Mouse (Mus musculus): Measurements from ENCODE around the gene Cobl. TPM values are rescaled to one million over a fixed set of nuclear protein-coding genes. Genes with fewer than 3 reads are reported as not detected.

The Cobl gene
- total RNA-seq, 2 experiments from 2014 or later = 9.1 to 16.1 TPM

DNA sequence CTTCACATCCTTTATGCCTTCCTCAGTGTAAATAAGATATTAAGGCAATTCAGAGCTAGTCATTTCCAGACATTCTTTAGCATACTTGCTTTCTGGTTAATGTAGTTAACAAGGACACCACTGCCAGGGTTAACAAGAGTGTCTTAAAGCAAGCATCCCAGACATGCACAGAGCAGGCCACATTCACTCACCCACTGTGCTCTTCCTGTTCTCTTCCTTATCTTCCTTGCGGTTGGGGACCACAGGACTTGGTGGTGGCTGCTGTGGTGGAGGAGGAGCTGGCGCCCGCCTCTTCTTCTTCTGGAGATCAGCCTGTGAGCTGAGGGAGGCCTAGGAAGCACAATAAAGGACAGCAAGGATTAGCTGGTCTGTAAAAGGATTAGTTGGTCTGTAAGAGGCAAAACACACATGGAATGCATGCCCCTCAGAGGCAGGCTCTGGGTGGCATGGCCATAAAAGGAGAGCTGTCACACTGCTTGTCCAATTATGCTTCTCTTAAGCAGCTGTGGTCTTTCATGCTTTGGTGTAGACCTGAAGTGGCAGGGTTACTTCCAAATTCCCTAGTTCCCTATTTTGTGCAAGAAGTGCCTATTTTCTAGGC lies 155.2 kb downstream of the Cobl start:
- DNase-seq = no peak

DNA sequence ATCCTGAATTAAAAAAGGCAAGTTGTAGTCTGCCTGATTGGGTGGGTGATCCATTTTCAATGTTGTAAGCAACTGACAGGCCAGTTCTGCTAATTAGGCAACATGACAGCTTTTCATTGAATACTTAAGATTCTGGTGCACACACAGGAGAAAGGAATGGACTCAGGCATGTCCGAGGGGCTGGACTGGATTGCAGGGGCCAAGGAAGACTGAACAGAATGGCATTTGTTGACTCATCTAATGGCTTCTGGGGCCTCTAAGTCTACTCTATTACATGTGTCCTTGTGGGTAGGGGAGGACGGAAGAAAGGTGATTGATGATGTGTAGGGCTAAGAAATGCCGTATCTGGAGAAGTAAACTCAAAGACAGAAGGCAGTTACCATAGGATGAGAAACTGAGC lies 159.9 kb downstream of the Cobl start:
- DNase-seq = no peak

DNA sequence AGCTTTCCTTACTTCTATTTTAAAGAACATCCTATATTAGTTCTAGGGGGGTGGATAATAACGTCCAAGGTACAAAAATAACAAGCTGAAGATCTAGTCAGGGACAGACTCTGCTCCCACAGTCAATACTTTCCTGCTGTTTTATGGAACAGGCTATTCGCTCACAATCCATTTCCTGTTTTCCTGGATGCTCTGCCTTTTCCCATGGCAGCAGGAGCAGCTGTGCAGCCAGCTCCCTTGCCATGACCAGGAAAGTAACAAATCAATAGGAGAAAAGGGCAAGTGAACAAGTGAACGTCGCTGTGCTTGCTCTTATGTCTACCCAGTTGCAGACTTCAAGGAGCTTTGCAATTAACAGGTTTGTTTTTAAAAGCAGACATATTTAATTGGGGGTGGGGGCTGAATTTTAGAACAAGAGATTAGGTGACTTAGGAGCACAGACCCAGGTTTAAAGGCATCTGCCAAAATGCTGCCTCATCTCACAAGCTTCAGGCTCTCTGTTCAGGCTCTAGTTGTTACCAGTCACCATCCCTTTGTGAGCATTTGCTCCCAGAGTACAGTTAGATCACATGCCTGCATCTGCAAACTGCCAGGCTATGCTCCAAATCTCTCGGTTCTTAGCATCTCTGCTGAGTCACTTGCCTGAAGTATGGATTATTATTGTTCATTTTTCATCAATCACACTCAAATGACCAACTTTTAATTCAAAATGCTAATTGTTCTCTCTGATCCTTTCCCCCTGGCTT lies 164.9 kb downstream of the Cobl start:
- DNase-seq = no peak

DNA sequence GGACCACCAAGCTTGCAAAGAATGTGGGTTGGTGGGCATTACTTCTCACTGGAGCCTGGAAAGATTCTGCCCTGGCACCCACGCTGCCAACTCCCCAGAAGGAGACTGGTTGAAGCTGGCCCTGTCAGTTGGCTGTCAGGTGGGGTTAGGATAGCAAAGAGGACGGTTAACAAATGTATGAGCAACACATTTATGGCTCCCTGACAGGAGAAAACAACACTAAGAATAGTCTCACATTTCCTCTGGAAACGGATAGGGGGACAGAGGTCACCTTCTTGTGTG lies 173.2 kb downstream of the Cobl start:
- no peak for DNase-seq

DNA sequence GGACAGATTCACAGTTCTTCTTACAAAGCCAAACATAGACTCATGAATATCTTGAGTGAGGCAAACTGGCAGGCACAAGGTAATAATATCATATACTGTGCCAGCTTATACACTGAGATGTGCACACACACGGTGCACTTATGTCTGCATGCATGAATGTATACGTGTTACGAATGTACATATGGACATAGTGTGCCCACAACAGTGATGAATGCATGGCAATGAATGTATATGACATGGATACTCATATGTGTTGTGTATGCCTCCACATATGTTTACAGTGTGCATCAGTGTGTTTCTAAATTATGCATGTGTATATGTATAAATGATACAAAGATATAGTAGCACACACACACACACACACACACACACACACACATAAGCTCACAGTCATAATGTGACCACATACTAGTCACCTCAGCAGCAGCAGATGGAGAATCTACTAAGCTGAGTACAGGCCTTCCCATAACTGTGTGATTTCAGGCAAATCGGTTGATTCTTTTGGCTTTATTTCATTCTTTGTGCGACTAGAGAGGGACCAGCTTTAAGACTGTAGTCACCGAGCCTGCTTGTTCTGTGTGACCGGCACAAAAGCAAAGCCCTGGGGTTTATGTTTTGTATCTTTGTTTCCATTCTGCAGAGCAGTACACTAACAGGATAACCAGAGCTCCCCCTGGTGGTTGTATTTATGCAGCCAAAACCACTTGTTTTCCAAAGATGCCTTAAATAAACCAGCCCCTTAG lies 173.7 kb downstream of the Cobl start:
- peak; percentile 77 for DNase-seq

DNA sequence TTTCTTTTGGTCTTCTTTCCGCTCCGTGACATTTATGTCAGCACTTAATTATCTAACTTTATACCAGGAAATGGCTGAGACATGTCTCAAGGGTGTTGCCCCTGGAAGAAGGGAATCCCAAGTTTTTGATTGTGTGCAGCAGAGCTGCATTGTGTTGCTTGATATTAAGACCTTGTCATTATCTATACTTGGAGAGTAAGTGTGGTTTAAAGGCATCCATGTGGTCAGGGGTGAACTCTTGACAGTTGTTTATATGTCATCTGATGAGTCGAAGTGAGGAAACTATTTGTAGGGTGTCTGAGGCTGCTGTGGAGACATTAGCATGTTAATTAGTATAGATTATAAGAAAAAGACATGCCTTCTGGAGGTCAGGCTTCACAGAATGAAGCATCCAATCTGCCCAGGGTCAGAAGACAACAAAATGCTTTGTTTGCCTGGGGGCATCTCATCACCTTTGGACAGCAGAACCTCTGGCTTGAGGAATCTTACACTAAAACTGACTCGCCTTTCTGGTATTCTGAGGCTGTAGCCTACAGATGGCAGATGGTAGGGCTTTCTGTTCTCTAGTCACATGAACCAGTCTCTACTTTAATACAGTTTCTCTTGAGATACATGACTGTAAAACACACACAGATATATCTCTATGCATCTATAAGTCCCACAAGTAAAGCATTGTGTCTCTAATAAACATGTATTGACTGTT lies 179.3 kb downstream of the Cobl start:
- DNase-seq = no peak

DNA sequence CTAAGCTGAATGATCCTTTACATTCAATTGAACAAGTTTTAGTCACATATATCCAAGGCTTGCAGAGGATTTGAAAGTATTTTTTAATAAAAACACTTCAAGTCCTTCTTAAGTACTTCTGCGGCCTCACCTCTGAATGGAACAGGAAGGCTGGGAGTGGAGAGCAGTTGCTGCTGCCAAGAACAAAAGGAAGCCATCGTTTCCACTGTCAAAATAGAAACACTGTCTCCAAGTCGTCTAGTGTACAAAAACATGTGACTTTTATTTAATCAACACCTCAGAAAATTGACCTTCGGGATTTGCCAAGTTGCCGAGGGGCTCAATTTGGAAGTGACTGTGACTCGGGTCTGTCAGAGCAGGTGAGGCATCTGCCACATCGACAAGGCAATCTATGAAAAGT lies 184.0 kb downstream of the Cobl start:
- no peak for DNase-seq

DNA sequence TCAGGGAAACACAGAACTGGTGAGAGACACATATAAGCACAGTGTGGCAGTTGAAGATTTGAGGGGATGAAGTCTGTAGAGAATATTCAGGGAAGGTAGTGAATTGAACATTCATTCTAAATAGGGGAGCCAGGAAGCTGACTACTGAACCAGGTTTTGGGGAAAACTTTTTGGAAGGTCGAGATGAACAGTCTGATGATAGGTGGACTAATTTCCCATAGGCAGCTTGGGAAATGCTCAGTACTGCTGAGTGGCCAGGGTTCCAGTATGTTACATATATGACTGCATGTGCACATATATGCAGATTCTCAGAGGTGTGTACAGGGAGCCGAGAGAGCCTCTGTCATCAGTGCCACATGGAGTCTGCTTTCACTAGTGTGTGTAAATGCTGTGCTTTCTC lies 190.5 kb downstream of the Cobl start:
- no peak for DNase-seq

DNA sequence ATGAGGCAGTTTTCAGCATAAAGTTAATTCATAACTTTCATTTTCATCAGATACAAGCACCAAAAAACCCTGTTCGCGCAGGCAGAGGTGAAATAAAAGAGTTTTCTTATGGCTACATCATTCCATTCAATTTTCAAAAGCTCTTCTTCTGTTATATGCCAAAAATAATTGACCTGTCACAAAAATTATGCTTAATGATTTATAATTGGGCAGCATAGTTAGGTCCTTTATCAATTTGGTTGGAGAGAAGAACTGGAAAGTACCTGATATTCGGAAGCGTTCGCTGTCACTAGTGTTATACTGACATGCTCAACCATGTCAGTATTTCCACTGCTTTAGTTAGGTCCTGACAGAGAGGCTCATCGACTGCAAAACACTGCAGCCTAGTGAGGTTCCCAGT lies 191.0 kb downstream of the Cobl start:
- no peak for DNase-seq

DNA sequence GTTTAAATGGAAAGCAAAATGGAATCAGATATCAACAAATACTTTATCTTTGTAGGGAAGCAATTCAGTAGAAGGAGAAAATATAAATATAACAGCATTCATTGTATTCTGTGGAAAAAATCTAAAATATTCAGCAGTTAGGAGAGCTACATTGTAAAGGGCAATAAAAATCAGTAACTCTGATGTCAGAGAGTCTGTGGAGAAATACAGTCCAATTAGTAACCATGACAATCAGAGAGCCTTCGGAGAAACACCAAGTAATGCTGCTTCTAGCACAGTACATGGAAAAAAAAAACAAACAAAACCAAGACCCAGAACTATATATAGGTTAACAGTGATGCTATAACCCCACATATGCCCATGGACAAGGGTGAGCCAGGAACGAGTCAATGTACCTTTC lies 206.3 kb downstream of the Cobl start:
- DNase-seq = no peak

DNA sequence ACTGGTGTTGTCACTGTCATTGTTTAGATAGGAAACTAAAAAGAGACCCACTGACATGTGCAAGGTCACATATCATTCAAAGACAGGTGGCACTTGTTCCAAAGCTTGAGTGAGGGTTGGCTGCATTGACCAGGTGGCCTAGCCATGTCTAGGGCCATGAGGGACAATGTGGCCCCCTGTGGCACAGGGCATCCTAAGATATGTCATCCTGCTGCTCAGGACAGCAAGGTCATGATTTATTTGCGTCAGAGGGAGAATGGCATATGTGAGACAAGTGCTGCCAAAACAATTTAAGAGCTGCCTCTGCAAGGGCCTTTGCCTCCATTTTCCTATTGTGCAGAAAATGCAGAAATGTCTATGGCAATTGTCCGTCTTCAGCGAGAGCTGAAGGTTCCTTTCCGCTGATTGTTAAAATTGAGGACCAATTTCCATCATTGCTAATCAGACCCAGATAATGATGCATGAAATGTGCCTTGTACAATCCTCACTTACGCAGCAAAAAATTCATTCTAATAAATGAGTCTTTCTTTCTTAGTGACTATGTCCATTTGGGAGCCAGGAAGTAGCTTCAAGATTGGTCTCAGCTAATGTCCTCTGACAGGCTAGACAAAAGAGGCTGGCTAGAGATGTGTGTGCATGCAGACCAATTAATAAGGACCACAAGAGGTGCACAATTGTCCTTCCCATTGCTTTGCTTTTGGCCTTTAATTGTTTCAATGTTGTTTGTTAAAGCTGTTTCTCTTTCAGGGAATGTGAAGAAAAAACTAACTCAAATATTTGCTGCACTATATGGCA lies 207.2 kb downstream of the Cobl start:
- no peak for DNase-seq

DNA sequence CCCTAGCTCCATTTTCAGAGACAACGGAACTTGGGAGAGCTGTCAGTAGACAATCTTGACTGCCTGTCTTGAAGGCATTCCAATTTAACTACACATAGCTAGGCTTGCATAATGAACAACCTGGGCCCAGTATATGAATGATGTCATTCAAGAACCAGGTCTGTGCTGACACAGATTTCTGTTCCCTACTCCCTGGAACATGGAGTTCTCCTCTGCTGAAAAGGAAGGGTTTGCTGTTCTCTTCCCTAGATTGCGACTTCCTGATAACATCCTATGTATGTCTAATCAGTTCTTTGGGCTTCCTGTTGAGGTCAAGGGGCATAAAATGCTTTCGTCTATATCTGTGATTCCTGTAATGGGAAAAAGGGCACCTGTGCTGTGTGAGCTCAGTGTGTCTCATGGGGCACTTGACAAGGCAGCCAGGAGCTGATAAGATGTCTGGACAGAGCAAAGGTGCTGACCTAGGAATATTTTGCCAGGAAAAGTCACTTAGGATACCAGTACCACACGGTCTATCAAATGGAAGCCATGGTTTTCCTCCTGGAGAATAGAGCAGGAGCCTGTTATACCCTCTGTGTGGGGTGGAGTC lies 219.3 kb downstream of the Cobl start:
- DNase-seq = no peak

DNA sequence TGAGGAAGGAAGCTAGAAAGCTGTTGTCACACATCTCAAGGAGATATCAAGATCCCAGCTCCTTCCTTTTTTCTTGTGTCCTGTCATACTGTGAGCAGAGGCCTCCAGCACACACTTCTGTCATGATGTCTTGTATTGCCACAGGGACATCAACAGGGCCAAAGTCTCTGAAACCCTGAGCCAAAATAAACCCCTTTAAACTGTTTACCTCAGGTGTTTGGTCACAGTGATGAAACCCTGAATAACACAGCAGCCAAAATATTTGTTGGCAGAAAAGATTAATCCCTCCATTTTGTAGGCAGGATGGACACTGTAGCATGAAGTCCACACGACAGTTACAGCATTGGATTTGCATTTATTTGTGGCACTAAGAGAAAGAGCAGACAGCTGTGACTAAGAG lies 228.4 kb downstream of the Cobl start:
- no peak for DNase-seq

DNA sequence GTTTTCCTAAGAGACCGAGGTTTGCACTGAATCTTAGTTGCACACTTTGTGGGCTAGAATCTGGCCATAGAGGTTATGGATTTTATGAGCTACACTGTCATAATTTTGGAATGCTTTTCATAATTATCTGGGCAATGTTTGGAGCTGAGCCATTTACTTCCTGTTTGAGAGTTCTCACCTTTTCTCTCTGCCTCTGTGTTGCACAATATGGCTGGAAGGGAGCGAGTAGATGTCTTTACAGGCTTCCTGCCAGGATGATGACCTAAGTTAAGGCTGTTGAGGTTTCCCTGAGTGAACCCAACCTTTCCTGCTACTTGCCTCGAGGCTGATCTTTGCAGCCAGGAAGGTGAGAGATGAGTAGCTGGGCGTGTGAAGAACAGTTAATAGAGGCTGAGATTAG lies 229.9 kb downstream of the Cobl start:
- no peak for DNase-seq

DNA sequence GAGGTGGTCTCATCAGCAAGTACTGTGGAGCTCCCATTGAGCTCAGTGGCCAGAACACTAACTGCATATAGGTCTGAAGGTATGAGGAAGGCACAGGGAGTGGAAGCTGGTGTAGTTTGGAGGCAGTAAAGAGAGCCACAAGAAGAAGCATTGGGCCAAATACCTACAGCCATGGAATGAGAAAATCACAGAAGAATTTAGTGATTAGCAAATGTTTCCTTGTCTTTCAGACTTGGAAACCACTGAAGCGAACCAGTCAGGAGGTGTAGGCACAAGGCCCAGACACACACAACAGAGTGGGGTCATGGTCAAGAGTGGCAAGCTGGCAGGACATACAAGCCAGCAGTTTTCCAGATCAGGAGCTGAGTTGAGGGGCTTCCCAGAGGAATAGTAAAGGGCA lies 230.6 kb downstream of the Cobl start:
- no peak for DNase-seq

DNA sequence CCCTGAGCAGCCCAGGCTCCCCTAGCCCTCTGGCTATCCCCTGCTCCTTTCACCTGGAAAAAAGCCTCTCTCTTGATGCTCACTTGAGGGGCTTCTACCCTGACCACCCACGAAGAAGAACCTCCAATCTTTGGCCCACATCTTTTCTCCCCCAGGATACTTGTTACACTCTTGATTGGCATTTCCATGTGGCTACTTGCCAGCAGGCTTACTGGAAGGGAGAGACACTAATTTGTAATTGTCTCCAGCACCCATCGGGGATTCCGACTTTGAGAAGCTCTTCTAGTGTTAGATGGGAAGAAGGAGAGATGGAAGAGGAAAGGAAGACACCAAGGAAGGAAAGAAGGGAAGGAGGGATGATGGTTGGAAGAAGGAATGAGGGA lies 232.0 kb downstream of the Cobl start:
- DNase-seq = no peak

DNA sequence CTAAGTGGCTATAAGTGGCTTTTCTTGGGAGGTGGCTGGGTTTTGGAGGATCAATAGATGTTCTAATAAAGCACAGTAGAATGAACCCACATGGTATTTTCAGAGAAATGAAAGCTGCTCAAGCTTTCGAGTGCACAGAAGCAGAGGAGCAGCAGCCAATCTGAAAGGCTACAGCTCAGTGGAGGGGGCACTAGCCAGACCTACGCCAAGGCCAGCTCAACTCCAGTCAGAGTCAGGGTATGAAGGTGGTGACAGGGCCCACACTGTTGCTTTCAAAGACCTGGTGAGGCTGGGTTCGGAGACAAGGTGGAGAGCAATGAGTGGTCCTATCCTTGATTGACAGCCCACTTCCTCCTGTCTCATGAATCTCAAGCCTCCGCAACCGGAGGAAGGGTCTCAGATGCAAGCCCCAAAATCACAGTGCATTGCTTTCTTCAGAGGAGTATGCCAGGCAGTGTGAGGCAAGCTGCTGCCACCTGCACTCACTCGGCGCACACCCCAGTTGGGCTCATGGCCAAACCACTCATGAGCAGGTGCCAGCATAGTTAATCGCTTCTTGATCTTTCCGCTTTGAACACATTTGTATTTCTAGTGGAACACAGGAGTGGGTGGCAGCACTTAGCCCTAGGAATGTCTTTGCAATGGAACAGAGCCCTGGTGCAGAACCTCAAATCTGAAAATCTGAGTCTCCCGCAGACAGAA lies 232.6 kb downstream of the Cobl start:
- peak; percentile 45 for DNase-seq

DNA sequence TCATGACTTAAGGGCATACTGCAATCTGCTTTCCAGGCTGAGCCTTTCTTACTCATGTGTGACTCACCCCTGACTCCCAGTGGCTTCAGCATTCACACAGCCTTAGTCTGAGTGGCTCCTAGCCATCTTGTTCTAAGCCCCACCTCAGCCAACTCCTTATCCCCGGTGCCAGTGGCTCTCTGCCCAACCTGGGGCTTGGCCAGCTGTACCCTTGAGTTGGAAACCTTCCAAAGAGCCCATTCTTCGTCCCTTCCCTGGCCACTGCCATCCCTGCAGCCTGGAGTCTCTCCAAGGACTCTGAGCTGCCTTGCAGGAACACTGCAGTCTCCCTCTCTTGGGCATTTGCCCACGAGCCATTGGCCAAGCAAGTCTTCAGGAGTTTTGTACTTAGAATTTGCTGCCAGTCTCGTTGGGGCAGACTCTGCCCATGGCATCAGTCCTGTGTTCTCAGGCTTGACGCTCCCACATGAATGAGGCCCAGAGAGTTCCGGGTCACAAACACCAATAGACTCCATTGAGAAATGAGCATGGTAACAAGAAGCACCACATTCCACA lies 233.2 kb downstream of the Cobl start:
- DNase-seq = peak; percentile 82

DNA sequence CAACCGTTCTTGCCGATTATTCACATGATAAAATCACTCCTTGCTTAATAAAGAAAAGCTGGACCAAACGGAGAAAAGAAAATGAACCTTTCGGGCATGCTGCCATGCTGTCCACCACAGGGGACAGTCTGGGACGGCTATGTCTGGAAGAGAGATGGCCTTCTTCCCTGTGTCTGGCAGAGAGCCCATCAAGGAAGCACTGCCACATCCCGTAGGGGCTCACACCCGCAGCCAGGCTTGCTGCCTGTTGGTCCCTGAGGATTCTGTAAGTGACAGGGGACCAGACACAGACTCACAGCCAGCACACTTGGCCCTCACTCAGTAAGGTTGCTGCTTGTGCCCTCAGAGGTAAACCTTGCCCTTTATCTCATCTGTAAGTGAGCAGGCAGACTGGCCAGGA lies 235.3 kb downstream of the Cobl start:
- DNase-seq = peak; percentile 76

DNA sequence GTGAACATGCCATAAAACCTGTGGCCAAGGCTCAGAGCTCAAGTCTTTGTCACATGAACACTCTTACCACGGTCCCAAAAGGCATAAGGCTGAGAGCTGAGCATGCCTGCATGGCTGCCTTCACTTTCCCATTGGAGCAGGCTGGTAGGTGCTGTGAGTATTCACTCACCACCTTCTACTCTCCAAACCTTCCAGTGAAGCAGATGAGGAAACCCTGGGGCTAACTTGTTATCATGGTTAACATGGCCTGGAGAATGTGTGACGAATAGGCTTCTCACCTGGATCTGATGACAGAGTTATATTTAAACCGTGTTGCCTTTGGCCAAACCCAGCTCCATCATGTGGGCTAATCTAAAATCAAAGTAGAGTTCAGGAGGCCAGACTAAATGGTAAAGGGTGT lies 237.4 kb downstream of the Cobl start:
- no peak for DNase-seq

Measured in adrenal gland, postnatal 10 days (tissue).